Mouse (Mus musculus) layer of hippocampus, adult 9-11 months (tissue): ENCODE data around the gene Kmt2d.
A peak's percentile ranks its signal among the peaks of the same experiment; 100 is the strongest.

ENCODE experiments used
- DNase-seq: peaks from one replicate; pipeline ENCODE4 v3.0.0; 2022

Kmt2d gene

GRCm38 (mm10) chr15:98886667-98887387, 15.8 kb upstream of the Kmt2d start:
- DNase-seq, result no peak

GRCm38 (mm10) chr15:98884106-98884505, 13.1 kb upstream of the Kmt2d start:
- DNase-seq, result no peak

- no peak for DNase-seq
Measured at GRCm38 (mm10) chr15:98883661-98884060, 12.7 kb upstream of the Kmt2d start.

- no peak for DNase-seq
Measured at GRCm38 (mm10) chr15:98881656-98882008, 10.6 kb upstream of the Kmt2d start.

- peak; percentile 96 for DNase-seq
Measured at GRCm38 (mm10) chr15:98880978-98881655, 10.1 kb upstream of the Kmt2d start.

- peak; percentile 65 for DNase-seq
Measured at GRCm38 (mm10) chr15:98877331-98877730, 6.3 kb upstream of the Kmt2d start.

- DNase-seq, result peak; percentile 93
Measured at GRCm38 (mm10) chr15:98871916-98872888, 1.2 kb upstream of the Kmt2d start.

- DNase-seq, result no peak
Measured at GRCm38 (mm10) chr15:98870179-98871069, 580 bp downstream of the Kmt2d start.

GRCm38 (mm10) chr15:98869342-98870178, 1.4 kb downstream of the Kmt2d start:
- no peak for DNase-seq

- DNase-seq, result no peak
Measured at GRCm38 (mm10) chr15:98868346-98869063, 2.5 kb downstream of the Kmt2d start.

- DNase-seq, result peak; percentile 75
Measured at GRCm38 (mm10) chr15:98867321-98867720, 3.7 kb downstream of the Kmt2d start.

- no peak for DNase-seq
Measured at GRCm38 (mm10) chr15:98866501-98866900, 4.5 kb downstream of the Kmt2d start.

- no peak for DNase-seq
Measured at GRCm38 (mm10) chr15:98865771-98866170, 5.2 kb downstream of the Kmt2d start.

- no peak for DNase-seq
Measured at GRCm38 (mm10) chr15:98864951-98865350, 6.1 kb downstream of the Kmt2d start.

- no peak for DNase-seq
Measured at GRCm38 (mm10) chr15:98863451-98863958, 7.5 kb downstream of the Kmt2d start.

GRCm38 (mm10) chr15:98861701-98862410, 9.1 kb downstream of the Kmt2d start:
- no peak for DNase-seq

- no peak for DNase-seq
Measured at GRCm38 (mm10) chr15:98860921-98861320, 10.1 kb downstream of the Kmt2d start.

GRCm38 (mm10) chr15:98859319-98860043, 11.5 kb downstream of the Kmt2d start:
- no peak for DNase-seq

- no peak for DNase-seq
Measured at GRCm38 (mm10) chr15:98854214-98854613, 16.8 kb downstream of the Kmt2d start.
